Mouse (Mus musculus): Measurements from ENCODE around the gene Eno2. TPM values are rescaled to one million over a fixed set of nuclear protein-coding genes. Genes with fewer than 3 reads are reported as not detected.

The Eno2 gene
- polyA plus RNA-seq, 1 experiment from 2014 or later: 0.32 TPM

GRCm38 (mm10) chr6:124759259-124759658, 10.2 kb downstream of the Eno2 start:
- H3K27ac ChIP-seq: no peak overlapping the region
- no peaks in the 10 kb centered on the region for H3K9me3 ChIP-seq (replicated peaks)
- peak; percentile 69 for DNase-seq
- peaks cover 100% of the 10 kb centered on the region for H3K27me3 ChIP-seq
- H3K4me3 ChIP-seq (replicated peaks): no peak overlapping the region
- no peak overlapping the region for H3K9ac ChIP-seq
- H3K4me2 ChIP-seq: peak overlapping the region; percentile 23; the same call in 1 of the 2 replicates
- peak; percentile 36; the same call in 1 of the 2 replicates for ATAC-seq (ENCODE audit: low read depth)
- peaks cover 35% of the 10 kb centered on the region for H3K4me1 ChIP-seq (replicated peaks)
- no peaks in the 10 kb centered on the region for H3K36me3 ChIP-seq
- 0% methylated on average over 5 of the region's 5 CpGs for WGBS (ENCODE audit: insufficient replicate concordance)

DNA sequence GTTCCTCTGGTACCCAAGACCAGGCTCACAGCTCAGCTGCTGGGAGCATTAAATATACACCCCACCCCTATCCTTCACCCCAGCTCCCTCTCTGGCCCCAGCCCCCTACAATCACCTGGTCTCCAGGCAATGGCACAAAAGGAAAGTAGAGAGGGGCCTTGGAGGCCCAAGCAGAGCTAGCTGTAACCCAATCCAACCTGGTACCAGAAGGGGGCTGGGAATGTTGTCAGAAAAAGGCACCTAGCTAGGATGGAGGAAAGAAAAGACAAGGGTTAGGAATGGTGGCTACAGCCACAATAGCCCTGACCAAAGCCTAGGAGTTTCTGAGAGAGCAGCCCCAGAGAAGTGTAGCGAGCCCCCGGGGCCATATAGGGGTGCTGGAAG, 10.6 kb downstream of the Eno2 start:
- peak overlapping the region; percentile 23; the same call in 1 of the 2 replicates for H3K4me2 ChIP-seq
- H3K9me3 ChIP-seq (replicated peaks): no peaks in the 10 kb centered on the region
- ATAC-seq (ENCODE audit: low read depth): no peak
- 46% methylated on average over 2 of the region's 2 CpGs for WGBS (ENCODE audit: insufficient replicate concordance)
- H3K4me3 ChIP-seq (replicated peaks): no peak overlapping the region
- DNase-seq: no peak
- no peaks in the 10 kb centered on the region for H3K36me3 ChIP-seq
- H3K27ac ChIP-seq: peak overlapping the region; percentile 47; the same call in 1 of the 2 replicates
- no peak overlapping the region for H3K9ac ChIP-seq
- H3K27me3 ChIP-seq: peaks cover 100% of the 10 kb centered on the region
- peaks cover 38% of the 10 kb centered on the region for H3K4me1 ChIP-seq (replicated peaks)

GRCm38 (mm10) chr6:124757909-124758848, 11.3 kb downstream of the Eno2 start:
- H3K27ac ChIP-seq: peak overlapping the region; percentile 47; the same call in 1 of the 2 replicates
- H3K9ac ChIP-seq: no peak overlapping the region
- DNase-seq: no peak
- H3K27me3 ChIP-seq: peaks cover 100% of the 10 kb centered on the region
- H3K9me3 ChIP-seq (replicated peaks): no peaks in the 10 kb centered on the region
- H3K4me3 ChIP-seq (replicated peaks): peak overlapping the region; percentile 67; the same call in 1 of the 2 replicates
- 51% methylated on average over 5 of the region's 5 CpGs for WGBS (ENCODE audit: insufficient replicate concordance)
- H3K4me2 ChIP-seq: peak overlapping the region; percentile 81
- H3K4me1 ChIP-seq (replicated peaks): peaks cover 38% of the 10 kb centered on the region
- ATAC-seq (ENCODE audit: low read depth): no peak
- no peaks in the 10 kb centered on the region for H3K36me3 ChIP-seq

- Histone ChIP-seq H3K4me2 (peak overlapping the region; percentile 81), H3K9me3 (replicated peaks) (no peaks in the 10 kb centered on the region), H3K27me3 (peaks cover 98% of the 10 kb centered on the region), H3K4me3 (replicated peaks) (peak overlapping the region; percentile 67), H3K9ac (0 out of 2 replicates have a peak overlapping the region, but pooled peaks have one; percentile 74), H3K36me3 (no peaks in the 10 kb centered on the region), H3K27ac (0 out of 2 replicates have a peak overlapping the region, but pooled peaks have one; percentile 47), H3K4me1 (replicated peaks) (peaks cover 38% of the 10 kb centered on the region)
- no peak for ATAC-seq (ENCODE audit: low read depth)
- 25% methylated on average over 5 of the region's 5 CpGs for WGBS (ENCODE audit: insufficient replicate concordance)
- DNase-seq: no peak
Measured at GRCm38 (mm10) chr6:124757351-124757880, 12.1 kb downstream of the Eno2 start.

- WGBS (ENCODE audit: insufficient replicate concordance): 2% methylated on average over 40 of the region's 54 CpGs
- peak; percentile 39; the same call in 1 of the 2 replicates for ATAC-seq (ENCODE audit: low read depth)
Measured at GRCm38 (mm10) chr6:124756652-124757350, 12.7 kb downstream of the Eno2 start.

GRCm38 (mm10) chr6:124755831-124756595, 13.5 kb downstream of the Eno2 start, which contains the start of the genes Gm45234 and Atn1:
Gm45234 (minus strand) TSS chr6:124756021.
Atn1 (minus strand) TSS chr6:124756524.
- Histone ChIP-seq H3K36me3 (no peaks in the 10 kb centered on the region), H3K27ac (peak within 1 kb of the TSS; percentile 73), H3K9ac (peak within 1 kb of the TSS; percentile 74), H3K4me2 (peak within 1 kb of the TSS; percentile 81), H3K4me1 (replicated peaks) (peaks cover 41% of the 10 kb centered on the region), H3K27me3 (peaks cover 86% of the 10 kb centered on the region), H3K9me3 (replicated peaks) (no peaks in the 10 kb centered on the region), H3K4me3 (replicated peaks) (peak within 1 kb of the TSS; percentile 67)
- under 1% methylated on average over 69 of the region's 100 CpGs for WGBS (ENCODE audit: insufficient replicate concordance)
- ATAC-seq (ENCODE audit: low read depth) (peak; percentile 57), DNase-seq (no peak)

More at GRCm38 (mm10) chr6:124756652-124757350, 12.7 kb downstream of the Eno2 start:
- no peak for DNase-seq
- peak overlapping the region; percentile 67 for H3K4me3 ChIP-seq (replicated peaks)
- peaks cover 38% of the 10 kb centered on the region for H3K4me1 ChIP-seq (replicated peaks)
- H3K27me3 ChIP-seq: peaks cover 94% of the 10 kb centered on the region
- no peaks in the 10 kb centered on the region for H3K9me3 ChIP-seq (replicated peaks)
- H3K27ac ChIP-seq: peak overlapping the region; percentile 73
- H3K4me2 ChIP-seq: peak overlapping the region; percentile 81
- no peaks in the 10 kb centered on the region for H3K36me3 ChIP-seq
- H3K9ac ChIP-seq: peak overlapping the region; percentile 74

- peak overlapping the region; percentile 67 for H3K4me3 ChIP-seq (replicated peaks)
- H3K9me3 ChIP-seq (replicated peaks): no peaks in the 10 kb centered on the region
- H3K27me3 ChIP-seq: peaks cover 79% of the 10 kb centered on the region
- peaks cover 41% of the 10 kb centered on the region for H3K4me1 ChIP-seq (replicated peaks)
- DNase-seq (no peak), ATAC-seq (ENCODE audit: low read depth) (no peak)
- 17% methylated on average over 3 of the region's 3 CpGs for WGBS (ENCODE audit: insufficient replicate concordance)
- no peak overlapping the region for H3K27ac ChIP-seq
- no peaks in the 10 kb centered on the region for H3K36me3 ChIP-seq
- H3K4me2 ChIP-seq: peak overlapping the region; percentile 81
- H3K9ac ChIP-seq: peak overlapping the region; percentile 74
Measured at GRCm38 (mm10) chr6:124755306-124755705, 14.2 kb downstream of the Eno2 start.

- H3K27me3 ChIP-seq: peaks cover 65% of the 10 kb centered on the region
- H3K4me2 ChIP-seq: no peak overlapping the region
- WGBS (ENCODE audit: insufficient replicate concordance): 65% methylated on average over 2 of the region's 2 CpGs
- no peak for DNase-seq
- H3K36me3 ChIP-seq: no peaks in the 10 kb centered on the region
- no peak overlapping the region for H3K27ac ChIP-seq
- H3K9me3 ChIP-seq (replicated peaks): no peaks in the 10 kb centered on the region
- no peak for ATAC-seq (ENCODE audit: low read depth)
- no peak overlapping the region for H3K4me3 ChIP-seq (replicated peaks)
- no peak overlapping the region for H3K9ac ChIP-seq
- peaks cover 37% of the 10 kb centered on the region for H3K4me1 ChIP-seq (replicated peaks)
Measured at GRCm38 (mm10) chr6:124753861-124754260, 15.6 kb downstream of the Eno2 start.

GRCm38 (mm10) chr6:124750405-124750804, 19.1 kb downstream of the Eno2 start:
- no peak overlapping the region for H3K4me3 ChIP-seq (replicated peaks)
- ATAC-seq (ENCODE audit: low read depth) (no peak), DNase-seq (no peak)
- H3K4me2 ChIP-seq: no peak overlapping the region
- no peaks in the 10 kb centered on the region for H3K9me3 ChIP-seq (replicated peaks)
- H3K27ac ChIP-seq: no peak overlapping the region
- peaks cover 10% of the 10 kb centered on the region; the same call in 1 of the 2 replicates for H3K36me3 ChIP-seq
- H3K27me3 ChIP-seq: peaks cover 30% of the 10 kb centered on the region
- 67% methylated on average over 8 of the region's 8 CpGs for WGBS (ENCODE audit: insufficient replicate concordance)
- peaks cover 29% of the 10 kb centered on the region for H3K4me1 ChIP-seq (replicated peaks)
- no peak overlapping the region for H3K9ac ChIP-seq

Data from liver, embryonic 13.5 days (tissue).